Mouse (Mus musculus) MEL (cell line): ENCODE measurements around the gene Ablim1. TPM values are rescaled to one million over a fixed set of nuclear protein-coding genes. Genes with fewer than 3 reads are reported as not detected.

ENCODE experiments used
- DNase-seq: peaks from one replicate; pipeline ENCODE4 v3.0.0; 2011; ENCODE audit warnings: low read depth, low spot score
- H3K27ac ChIP-seq: 2 replicates; pipeline ENCODE4 v1.5.1; 2012; ENCODE audit warnings: low read depth, mild to moderate bottlenecking, control low read depth, low read length, moderate library complexity; ENCODE audit not compliant: control insufficient read depth
- H3K27me3 ChIP-seq, 2 experiments: fragments of 150-350 bp in 1 of 2; sonication (generic) in 1 of 2; 2 replicates each; pipeline ENCODE4 v1.6.1; 2012; ENCODE audit warnings: low read length in 2 of 2, mild to moderate bottlenecking in 2 of 2, improper control_type of control experiment in 1 of 2, moderate library complexity in 1 of 2; ENCODE audit not compliant: insufficient read depth in 2 of 2, control insufficient read depth in 1 of 2
- H3K36me3 ChIP-seq, 2 experiments: 2 replicates each; pipeline ENCODE4 v1.6.1; 2012 to 2014; ENCODE audit warnings: low read length in 2 of 2, improper control_type of control experiment in 1 of 2, inconsistent platforms in 1 of 2, mild to moderate bottlenecking in 1 of 2; ENCODE audit not compliant: insufficient read depth in 2 of 2, control insufficient read depth in 1 of 2
- H3K4me1 ChIP-seq, 2 experiments: fragments of 150-350 bp in 1 of 2; sonication (generic) in 1 of 2; 2 replicates each; pipeline ENCODE4 v1.6.1; 2012; ENCODE audit warnings: low read length in 2 of 2, improper control_type of control experiment in 1 of 2, mild to moderate bottlenecking in 1 of 2; ENCODE audit not compliant: insufficient read depth in 2 of 2, control insufficient read depth in 1 of 2
- H3K4me3 ChIP-seq, 2 experiments: fragments of 150-350 bp in 1 of 2; sonication (generic) in 1 of 2; 2 replicates each; pipeline ENCODE4 v1.5.1; 2012; ENCODE audit warnings: low read depth in 2 of 2, low read length in 2 of 2, mild to moderate bottlenecking in 2 of 2, moderate library complexity in 2 of 2, control low read depth in 1 of 2, improper control_type of control experiment in 1 of 2; ENCODE audit not compliant: control insufficient read depth in 1 of 2, insufficient read depth in 1 of 2
- H3K79me2 ChIP-seq: 2 replicates; pipeline ENCODE4 v1.6.1; 2012; ENCODE audit warnings: mild to moderate bottlenecking, low read length, moderate library complexity; ENCODE audit not compliant: control insufficient read depth, poor library complexity, insufficient read depth
- H3K9ac ChIP-seq: 2 replicates; pipeline ENCODE4 v1.6.1; 2012; ENCODE audit warnings: low read depth, mild to moderate bottlenecking, control low read depth, low read length, moderate library complexity; ENCODE audit not compliant: control insufficient read depth, poor library complexity, severe bottlenecking
- H3K9me3 ChIP-seq: fragments of 150-350 bp; sonication (generic); replicated peaks from 2 replicates; pipeline ENCODE4 v1.6.1; 2012; ENCODE audit warnings: mild to moderate bottlenecking, low read length, improper control_type of control experiment, moderate library complexity; ENCODE audit not compliant: insufficient read depth
- CTCF ChIP-seq, 3 experiments: IDR thresholded peaks in 2 of 3; conservative IDR thresholded peaks in 1 of 3; 2 replicates each; pipeline ENCODE4 v1.5.1; 2011 to 2012; ENCODE audit warnings: low read length in 3 of 3, low read depth in 2 of 3, mild to moderate bottlenecking in 2 of 3, improper control_type of control experiment in 1 of 3, inconsistent platforms in 1 of 3, mixed read lengths in 1 of 3, moderate library complexity in 1 of 3; ENCODE audit not compliant: control insufficient read depth in 1 of 3, insufficient read depth in 1 of 3, poor library complexity in 1 of 3, severe bottlenecking in 1 of 3
- E2F4 ChIP-seq: IDR thresholded peaks from 2 replicates; pipeline ENCODE4 v1.6.1; 2011; ENCODE audit warnings: low read depth, low read length, improper control_type of control experiment, borderline replicate concordance
- ELF1 ChIP-seq: IDR thresholded peaks from 2 replicates; pipeline ENCODE4 v1.6.1; 2014; ENCODE audit warnings: low read depth, mild to moderate bottlenecking, inconsistent platforms, low read length, improper control_type of control experiment, moderate library complexity
- ETS1 ChIP-seq: IDR thresholded peaks from 2 replicates; pipeline ENCODE4 v1.6.1; 2012; ENCODE audit warnings: low read depth, mild to moderate bottlenecking, inconsistent platforms, low read length, improper control_type of control experiment, moderate library complexity
- GABPA ChIP-seq: IDR thresholded peaks from 2 replicates; pipeline ENCODE4 v1.6.1; 2012; ENCODE audit warnings: low read depth, mild to moderate bottlenecking, inconsistent platforms, low read length, improper control_type of control experiment, moderate library complexity
- MAZ ChIP-seq: IDR thresholded peaks from 2 replicates; pipeline ENCODE4 v1.6.1; 2012; ENCODE audit warnings: low read depth, mild to moderate bottlenecking, inconsistent platforms, low read length, improper control_type of control experiment
- MEF2A ChIP-seq: IDR thresholded peaks from 2 replicates; pipeline ENCODE4 v1.6.1; 2014; ENCODE audit warnings: low read depth, mild to moderate bottlenecking, inconsistent platforms, low read length, improper control_type of control experiment; ENCODE audit not compliant: poor library complexity, insufficient replicate concordance, severe bottlenecking; ENCODE audit errors: extremely low read depth
- MYB ChIP-seq: IDR thresholded peaks from 2 replicates; pipeline ENCODE4 v1.6.1; 2011; ENCODE audit warnings: mild to moderate bottlenecking, low read depth, low read length, improper control_type of control experiment
- NRF1 ChIP-seq: IDR thresholded peaks from 2 replicates; pipeline ENCODE4 v1.6.1; 2014; ENCODE audit warnings: low read depth, mild to moderate bottlenecking, inconsistent platforms, low read length, improper control_type of control experiment, moderate library complexity; ENCODE audit not compliant: poor library complexity, insufficient read depth, severe bottlenecking
- POLR2A ChIP-seq, 2 experiments: IDR thresholded peaks; 2 replicates each; pipeline ENCODE4 v1.6.1; 2011 to 2012; ENCODE audit warnings: low read length in 2 of 2, mild to moderate bottlenecking in 2 of 2, control low read depth in 1 of 2, improper control_type of control experiment in 1 of 2, low read depth in 1 of 2, moderate library complexity in 1 of 2; ENCODE audit not compliant: control insufficient read depth in 1 of 2, insufficient read depth in 1 of 2, poor library complexity in 1 of 2
- POLR2AphosphoS2 ChIP-seq: IDR thresholded peaks from 2 replicates; pipeline ENCODE4 v1.6.1; 2011; ENCODE audit warnings: low read length, improper control_type of control experiment
- POLR2AphosphoS5 ChIP-seq: IDR thresholded peaks from 2 replicates; pipeline ENCODE4 v1.6.1; 2012; ENCODE audit warnings: low read depth, borderline replicate concordance, mild to moderate bottlenecking, inconsistent platforms, low read length, moderate library complexity, mixed read lengths
- SMC3 ChIP-seq: IDR thresholded peaks from 2 replicates; pipeline ENCODE4 v1.6.1; 2011; ENCODE audit warnings: low read depth, low read length, improper control_type of control experiment
- TAL1 ChIP-seq: IDR thresholded peaks from 2 replicates; pipeline ENCODE4 v1.6.1; 2012; ENCODE audit warnings: mild to moderate bottlenecking, inconsistent platforms, low read length, moderate library complexity, mixed read lengths
- USF1 ChIP-seq: IDR thresholded peaks from 2 replicates; pipeline ENCODE4 v1.6.1; 2014; ENCODE audit warnings: low read depth, mild to moderate bottlenecking, inconsistent platforms, low read length, improper control_type of control experiment, moderate library complexity
- ZKSCAN1 ChIP-seq: IDR thresholded peaks from 2 replicates; pipeline ENCODE4 v1.6.1; 2012; ENCODE audit warnings: low read depth, mild to moderate bottlenecking, inconsistent platforms, low read length, improper control_type of control experiment, moderate library complexity
- ZMIZ1 ChIP-seq: IDR thresholded peaks from 2 replicates; pipeline ENCODE4 v1.6.1; 2012; ENCODE audit warnings: low read depth, mild to moderate bottlenecking, inconsistent platforms, low read length, improper control_type of control experiment, moderate library complexity
- polyA plus RNA-seq, 2 experiments: library from polyadenylated mRNA; stranded (reverse) in 1 of 2; unstranded in 1 of 2; fragments of >175 nt in 1 of 2; fragments of >200 nt in 1 of 2; gene quantifications; 2 replicates each; pipeline versions ENCODE4 v1.2.1 to v1.2.4; 2012; ENCODE audit warnings: low replicate concordance in 2 of 2, low read depth in 1 of 2; ENCODE audit not compliant: insufficient read length in 2 of 2, insufficient read depth in 1 of 2, missing spikeins in 1 of 2
- total RNA-seq: library from RNA; depleted of rRNA; stranded (reverse); fragments of 300-350 nt; gene quantifications from 2 replicates; pipeline ENCODE4 v1.2.3, GENCODE M21; 2012

Ablim1 gene
- total and polyA plus RNA-seq, 3 experiments, result not detected

GRCm38 (mm10) chr19:57223686-57224085, 91.0 kb downstream of the Ablim1 start:
- no peak for TF ChIP-seq E2F4
- no peak for TF ChIP-seq ELF1
- TF ChIP-seq USF1, result no peak
- no peak for TF ChIP-seq TAL1
- TF ChIP-seq ZKSCAN1, result no peak
- TF ChIP-seq NRF1, result no peak
- TF ChIP-seq MYB, result no peak
- Histone ChIP-seq H3K4me1 (no peaks in the 10 kb centered on the region), H3K79me2 (no peaks in the 10 kb centered on the region), H3K9me3 (no peaks in the 10 kb centered on the region), H3K36me3 (no peaks in the 10 kb centered on the region), H3K9ac (no peak overlapping the region), H3K4me3 (no peak overlapping the region), H3K27me3 (peaks cover 7 to 8% of the 10 kb centered on the region in 2 experiments), H3K27ac (no peak overlapping the region)
- DNase-seq, result no peak

GRCm38 (mm10) chr19:57222657-57223056, 92.1 kb downstream of the Ablim1 start:
- no peak for DNase-seq
- TF ChIP-seq POLR2A (IDR thresholded peaks at IDR 0.05; ENCODE audit: control insufficient read depth in 1 of 2, insufficient read depth in 1 of 2, low read depth in 1 of 2, low read length in 2 of 2, poor library complexity in 1 of 2), result no peak
- TF ChIP-seq POLR2AphosphoS5, result no peak
- no peak for TF ChIP-seq MAZ
- TF ChIP-seq MEF2A, result no peak
- TF ChIP-seq POLR2AphosphoS2, result no peak
- no peak for TF ChIP-seq SMC3
- TF ChIP-seq CTCF (IDR thresholded peaks at IDR 0.05 in 2 of 3, conservative IDR thresholded peaks at IDR 0.05 in 1 of 3; ENCODE audit: control insufficient read depth in 1 of 3, insufficient read depth in 1 of 3, low read depth in 2 of 3, low read length in 3 of 3, poor library complexity in 1 of 3, severe bottlenecking in 1 of 3), result no peak
- TF ChIP-seq ELF1, result no peak
- TF ChIP-seq GABPA, result no peak
- TF ChIP-seq NRF1, result no peak
- no peak for TF ChIP-seq ZMIZ1
- no peak for TF ChIP-seq ETS1
- no peaks in the 10 kb centered on the region for H3K79me2 ChIP-seq
- peaks cover 8 to 9% of the 10 kb centered on the region in 2 experiments for H3K27me3 ChIP-seq
- no peak overlapping the region for H3K4me3 ChIP-seq
- H3K9me3 ChIP-seq, result no peaks in the 10 kb centered on the region
- no peaks in the 10 kb centered on the region for H3K4me1 ChIP-seq
- H3K9ac ChIP-seq, result no peak overlapping the region
- H3K27ac ChIP-seq, result no peak overlapping the region
- H3K36me3 ChIP-seq, result no peaks in the 10 kb centered on the region
